Comparison of ENCODE assay signal across 14 mouse cellular contexts in the genomic region with DNA sequence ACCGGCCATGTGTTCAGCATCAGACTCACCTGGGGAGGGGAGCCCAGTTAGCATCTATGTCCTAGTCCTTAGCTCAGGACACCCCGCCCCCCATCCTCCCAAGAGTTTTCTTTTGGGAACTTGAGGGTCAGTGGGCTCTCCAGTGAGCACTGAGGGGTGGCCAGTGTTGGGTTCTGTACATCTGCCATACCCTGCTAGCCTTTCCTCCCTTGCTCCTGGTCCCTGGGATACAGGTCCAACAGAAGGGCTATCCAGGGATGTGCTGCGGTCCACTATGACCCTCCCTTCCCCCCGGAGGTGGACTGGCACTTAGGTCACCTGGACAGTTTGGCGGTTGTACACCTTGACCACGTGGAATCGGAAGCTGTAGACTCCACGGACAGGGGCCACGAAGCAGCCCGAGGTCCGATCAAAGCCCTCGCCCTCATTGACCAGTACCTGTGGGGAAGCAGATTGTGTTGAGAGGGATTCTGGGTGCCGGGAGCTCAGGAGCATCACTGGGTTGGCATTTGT. TPM values are rescaled to one million over a fixed set of nuclear protein-coding genes. Genes with fewer than 3 reads are reported as not detected.
DNase-seq lines count a peak whose midpoint lies in the region; ATAC-seq and TF ChIP-seq lines count a peak whose summit lies in the region.
"Had no signal": no experiment of that assay in that cellular context is flagged by ENCODE, and none has a peak within 500 bp of the region (broad histone marks: within the 10 kb centered on the region; RNA-seq: fewer than 3 reads in every experiment).

No protein-coding gene starts in this region.

- WGBS in lung, embryonic 15.5 days, result 92% methylated on average over 13 of the region's 13 CpGs
- 93% methylated on average over 13 of the region's 13 CpGs for WGBS in lung, postnatal 0 days
- WGBS in limb, embryonic 10.5 days, result 93% methylated on average over 13 of the region's 13 CpGs
- WGBS in stomach, embryonic 15.5 days, result 90% methylated on average over 13 of the region's 13 CpGs

- no peak overlapping the region for H3K9ac ChIP-seq in lung, embryonic 15.5 days
- no peak overlapping the region for H3K9ac ChIP-seq in lung, postnatal 0 days (replicated peaks; ENCODE audit: low read depth)
- H3K9ac ChIP-seq in stomach, embryonic 15.5 days, result no peak overlapping the region
- H3K9ac ChIP-seq: midbrain, embryonic 15.5 days had no signal

- 0 out of 2 replicates have a peak overlapping the region, but pooled peaks have one; percentile 97 for H3K27ac ChIP-seq in lung, embryonic 15.5 days
- H3K27ac ChIP-seq in lung, postnatal 0 days (ENCODE audit: low read length), result no peak overlapping the region
- H3K27ac ChIP-seq in limb, embryonic 10.5 days, result peak overlapping the region; percentile 94
- peak overlapping the region; percentile 58 for H3K27ac ChIP-seq in stomach, embryonic 15.5 days
- H3K27ac ChIP-seq: midbrain, embryonic 15.5 days had no signal

- peaks cover 51% of the 10 kb centered on the region for H3K4me1 ChIP-seq in lung, embryonic 15.5 days
- peaks cover 16% of the 10 kb centered on the region; the same call in 1 of the 2 replicates for H3K4me1 ChIP-seq in lung, postnatal 0 days (ENCODE audit: insufficient read depth, low read depth, low read length)
- peaks cover 61% of the 10 kb centered on the region for H3K4me1 ChIP-seq in limb, embryonic 10.5 days
- peaks cover 32% of the 10 kb centered on the region for H3K4me1 ChIP-seq in stomach, embryonic 15.5 days

- no peak overlapping the region for H3K4me3 ChIP-seq in lung, embryonic 15.5 days
- H3K4me3 ChIP-seq in lung, postnatal 0 days (ENCODE audit: low read depth, low read length), result no peak overlapping the region
- H3K4me3 ChIP-seq in limb, embryonic 10.5 days, result no peak overlapping the region
- H3K4me3 ChIP-seq in stomach, embryonic 15.5 days (replicated peaks), result no peak overlapping the region
- H3K4me3 ChIP-seq: midbrain, embryonic 15.5 days had no signal

- no peak overlapping the region for H3K4me2 ChIP-seq in lung, embryonic 15.5 days
- no peak overlapping the region for H3K4me2 ChIP-seq in lung, postnatal 0 days (replicated peaks; ENCODE audit: low read depth, low read length)
- no peak overlapping the region for H3K4me2 ChIP-seq in stomach, embryonic 15.5 days

- peaks cover 18% of the 10 kb centered on the region for H3K36me3 ChIP-seq in lung, embryonic 15.5 days
- peaks cover 7% of the 10 kb centered on the region; the same call in 1 of the 2 replicates for H3K36me3 ChIP-seq in lung, postnatal 0 days (ENCODE audit: insufficient read depth, low read length)
- H3K36me3 ChIP-seq in limb, embryonic 10.5 days, result peaks cover 22% of the 10 kb centered on the region
- peaks cover 14% of the 10 kb centered on the region; the same call in 1 of the 2 replicates for H3K36me3 ChIP-seq in stomach, embryonic 15.5 days

- H3K27me3 ChIP-seq in lung, embryonic 15.5 days, result no peaks in the 10 kb centered on the region
- no peaks in the 10 kb centered on the region for H3K27me3 ChIP-seq in lung, postnatal 0 days (replicated peaks; ENCODE audit: insufficient read depth, low read length)
- H3K27me3 ChIP-seq in limb, embryonic 10.5 days (ENCODE audit: low read depth, poor library complexity, severe bottlenecking), result no peaks in the 10 kb centered on the region
- H3K27me3 ChIP-seq in stomach, embryonic 15.5 days (replicated peaks), result no peaks in the 10 kb centered on the region
- H3K27me3 ChIP-seq: midbrain, embryonic 15.5 days had no signal

- ATAC-seq in lung, embryonic 15.5 days (ENCODE audit: borderline replicate concordance, extremely low read depth, low FRiP score, low TSS enrichment), result no peak
- no peak for ATAC-seq in lung, postnatal 0 days
- no peak for ATAC-seq in stomach, embryonic 15.5 days (ENCODE audit: insufficient read depth, low FRiP score, low read depth)
- ATAC-seq: midbrain, embryonic 15.5 days had no signal

- no peak for TF ChIP-seq CTCF in lung, postnatal 0 days (IDR thresholded peaks at IDR 0.05)

- DNase-seq in lung, postnatal 0 days (ENCODE audit: low spot score), result no peak
- DNase-seq in cerebellum, postnatal 14 days, result peak; percentile 54 to 59
- DNase-seq in limb, embryonic 10.5 days (ENCODE audit: low spot score), result no peak
- no peak for DNase-seq in natural killer cell, adult 2 months (ENCODE audit: low spot score in 2 of 2)
- no peak for DNase-seq in spleen, postnatal 4 days (ENCODE audit: low spot score in 2 of 2)
- no peak for DNase-seq in urinary bladder, postnatal 4 days (ENCODE audit: low spot score in 2 of 2)
- DNase-seq: adrenal gland, postnatal 10 days; gastrocnemius, postnatal 10 days; right cerebral cortex, postnatal 4 days; thymus, postnatal 36 days had no signal

- no peak for TF ChIP-seq EP300 in lung, postnatal 0 days (IDR thresholded peaks at IDR 0.05)

- H3K9me3 ChIP-seq in lung, embryonic 15.5 days, result no peaks in the 10 kb centered on the region
- H3K9me3 ChIP-seq in lung, postnatal 0 days (ENCODE audit: low read length), result no peaks in the 10 kb centered on the region
- no peaks in the 10 kb centered on the region for H3K9me3 ChIP-seq in limb, embryonic 10.5 days (replicated peaks)
- H3K9me3 ChIP-seq in stomach, embryonic 15.5 days, result no peaks in the 10 kb centered on the region
- H3K9me3 ChIP-seq: hindbrain, embryonic 10.5 days; midbrain, embryonic 15.5 days had no signal

RNA-seq across cellular contexts. Expression of a gene that starts 1.0 kb away (rescaled TPM):
- polyA plus RNA-seq in lung, embryonic 15.5 days (2015; fragmentation: Nextera tagmentation; extraction: Ambion mirVana), result 0.88 and 1.2 TPM in 2 replicates
- polyA plus RNA-seq in lung, postnatal 0 days (2015; fragmentation: Nextera tagmentation; extraction: Ambion mirVana), result 0.26 and 0.44 TPM in 2 replicates
- polyA plus RNA-seq in limb, embryonic 10.5 days (2016; fragmentation: Nextera tagmentation; extraction: Ambion mirVana), result 0.15 and 0.31 TPM in 2 replicates
- 0.42 and 0.46 TPM in 2 replicates for polyA plus RNA-seq in stomach, embryonic 15.5 days (2015; fragmentation: Nextera tagmentation; extraction: Ambion mirVana)

RNA-seq across cellular contexts. Expression of a gene that starts 1.5 kb away (rescaled TPM):
- polyA plus RNA-seq in lung, embryonic 15.5 days (2015; fragmentation: Nextera tagmentation; extraction: Ambion mirVana), result 18.3 and 18.8 TPM in 2 replicates
- polyA plus RNA-seq in lung, postnatal 0 days (2015; fragmentation: Nextera tagmentation; extraction: Ambion mirVana), result 10.1 and 11.7 TPM in 2 replicates
- 35.0 and 38.8 TPM in 2 replicates for polyA plus RNA-seq in limb, embryonic 10.5 days (2016; fragmentation: Nextera tagmentation; extraction: Ambion mirVana)
- 16.5 and 18.1 TPM in 2 replicates for polyA plus RNA-seq in stomach, embryonic 15.5 days (2015; fragmentation: Nextera tagmentation; extraction: Ambion mirVana)

RNA-seq across cellular contexts. Expression of a gene that starts 16.9 kb away (rescaled TPM):
- 51.8 and 52.9 TPM in 2 replicates for polyA plus RNA-seq in lung, embryonic 15.5 days (2015; fragmentation: Nextera tagmentation; extraction: Ambion mirVana)
- polyA plus RNA-seq in lung, postnatal 0 days (2015; fragmentation: Nextera tagmentation; extraction: Ambion mirVana), result 43.0 and 46.3 TPM in 2 replicates
- 55.0 and 70.3 TPM in 2 replicates for polyA plus RNA-seq in limb, embryonic 10.5 days (2016; fragmentation: Nextera tagmentation; extraction: Ambion mirVana)
- 56.0 and 65.7 TPM in 2 replicates for polyA plus RNA-seq in stomach, embryonic 15.5 days (2015; fragmentation: Nextera tagmentation; extraction: Ambion mirVana)

RNA-seq across cellular contexts. Expression of a gene that starts 29.4 kb away (rescaled TPM):
- 19.5 and 19.7 TPM in 2 replicates for polyA plus RNA-seq in lung, embryonic 15.5 days (2015; fragmentation: Nextera tagmentation; extraction: Ambion mirVana)
- 4.2 and 4.7 TPM in 2 replicates for polyA plus RNA-seq in lung, postnatal 0 days (2015; fragmentation: Nextera tagmentation; extraction: Ambion mirVana)
- polyA plus RNA-seq in limb, embryonic 10.5 days (2016; fragmentation: Nextera tagmentation; extraction: Ambion mirVana), result 31.1 and 44.4 TPM in 2 replicates
- polyA plus RNA-seq in stomach, embryonic 15.5 days (2015; fragmentation: Nextera tagmentation; extraction: Ambion mirVana), result 15.4 and 18.5 TPM in 2 replicates

Comparison
In these comparisons a context has a peak if more than half of its experiments do, and no peak if none do; other contexts are left out.
1. DNase-seq: peak in cerebellum, postnatal 14 days (2 of 2); none in lung, postnatal 0 days (single experiment), limb, embryonic 10.5 days (single experiment), natural killer cell, adult 2 months (0 of 2), spleen, postnatal 4 days (0 of 2) and urinary bladder, postnatal 4 days (0 of 2).